In genomic region chr12:81754651-81755050, GRCm38 (mm10) we compare ENCODE assay signal across 8 mouse cellular contexts. TPM values are rescaled to one million over a fixed set of nuclear protein-coding genes. Genes with fewer than 3 reads are reported as not detected.
DNase-seq lines count a peak whose midpoint lies in the region; ATAC-seq and TF ChIP-seq lines count a peak whose summit lies in the region.

No protein-coding gene starts in this region.

- H3K4me3 ChIP-seq in gastrocnemius, adult 2 months: no peak overlapping the region
- no peak overlapping the region for H3K4me3 ChIP-seq in liver, embryonic 15.5 days (replicated peaks)
- peak overlapping the region; percentile 20; the same call in 1 of the 2 replicates for H3K4me3 ChIP-seq in spleen, adult 2 months (ENCODE audit: extremely low read depth, insufficient read depth, insufficient read length)

- no peaks in the 10 kb centered on the region for H3K4me1 ChIP-seq in liver, embryonic 15.5 days (replicated peaks)
- peaks cover 44% of the 10 kb centered on the region for H3K4me1 ChIP-seq in spleen, adult 2 months (ENCODE audit: control insufficient read depth, insufficient read depth, insufficient read length)

- 10% methylated on average over 7 of the region's 7 CpGs for WGBS in liver, embryonic 15.5 days (ENCODE audit: insufficient replicate concordance)
- 4% methylated on average over 7 of the region's 7 CpGs for WGBS in spleen, adult 2 months

- no peak overlapping the region for H3K9ac ChIP-seq in liver, embryonic 15.5 days

- intact Hi-C loops in gastrocnemius, adult 2 months (cut with DNase I): no loop called here

- no peaks in the 10 kb centered on the region for H3K36me3 ChIP-seq in liver, embryonic 15.5 days (replicated peaks)
- H3K36me3 ChIP-seq in spleen, adult 2 months (ENCODE audit: control insufficient read depth, insufficient read depth, low read length): no peaks in the 10 kb centered on the region

- peak; percentile 38 for DNase-seq in gastrocnemius, adult 2 months
- DNase-seq in gastrocnemius, postnatal 4 days (ENCODE audit: low spot score in 2 of 2): no peak
- DNase-seq in right cerebral cortex, postnatal 10 days (ENCODE audit: low spot score in 2 of 2): peak; percentile 56 to 64
- DNase-seq in right cerebral cortex, adult 18-20 months: no peak
- DNase-seq in spleen, adult 2 months (ENCODE audit: low read depth in 1 of 2, low spot score in 2 of 2): peak; percentile 48 to 65
- no peak for DNase-seq in right cerebral cortex, postnatal 14 days
- no peak for DNase-seq in right cerebral cortex, postnatal 4 days

- H3K9me3 ChIP-seq in liver, embryonic 15.5 days (replicated peaks): no peaks in the 10 kb centered on the region

- no peak for TF ChIP-seq POLR2A in spleen, adult 2 months (IDR thresholded peaks at IDR 0.05; ENCODE audit: low read depth, low read length)

- H3K27ac ChIP-seq in gastrocnemius, adult 2 months: no peak overlapping the region
- H3K27ac ChIP-seq in liver, embryonic 15.5 days (replicated peaks): 0 out of 2 replicates have a peak overlapping the region, but pooled peaks have one; percentile 24
- peak overlapping the region; percentile 90 for H3K27ac ChIP-seq in spleen, adult 2 months (ENCODE audit: insufficient read depth, low read length)

- no peak for TF ChIP-seq CTCF in gastrocnemius, adult 2 months (IDR thresholded peaks at IDR 0.05)
- TF ChIP-seq CTCF in spleen, adult 2 months (IDR thresholded peaks at IDR 0.05; ENCODE audit: extremely low read depth, insufficient read depth, insufficient read length, insufficient replicate concordance): no peak

- ATAC-seq in liver, embryonic 15.5 days (ENCODE audit: insufficient read depth): peak; percentile 25; the same call in 1 of the 2 replicates

- H3K27me3 ChIP-seq in liver, embryonic 15.5 days: no peaks in the 10 kb centered on the region
- H3K27me3 ChIP-seq in spleen, adult 2 months (ENCODE audit: control insufficient read depth, insufficient read depth, low read length): no peaks in the 10 kb centered on the region

- H3K4me2 ChIP-seq in liver, embryonic 15.5 days: no peak overlapping the region

RNA-seq across cellular contexts. Expression of gene Map3k9, which starts 26.3 kb away (rescaled TPM):
- total RNA-seq in gastrocnemius, adult 2 months (2021): under 1 TPM; 0.08 to 0.10 TPM
- total RNA-seq in gastrocnemius, postnatal 4 days (2021): under 1 TPM; 0.34 to 0.41 TPM
- polyA plus RNA-seq in liver, embryonic 15.5 days (2015; fragmentation: Nextera tagmentation; extraction: Ambion mirVana): 0.10 and 0.20 TPM in 2 replicates
- polyA plus RNA-seq in spleen, adult 2 months (2012; rRNA removed): 2.9 and 3.5 TPM in 2 replicates

Comparison
In these comparisons a context has a peak if more than half of its experiments do, and no peak if none do; other contexts are left out.
1. DNase-seq: peak in gastrocnemius, adult 2 months (single experiment), right cerebral cortex, postnatal 10 days (2 of 2) and spleen, adult 2 months (2 of 2); none in gastrocnemius, postnatal 4 days (0 of 2), right cerebral cortex, adult 18-20 months (single experiment), right cerebral cortex, postnatal 14 days (single experiment) and right cerebral cortex, postnatal 4 days (single experiment).